Mouse (Mus musculus) heart, postnatal 0 days (tissue): ENCODE results near the gene Cln6.

ENCODE experiments used
- CTCF ChIP-seq: IDR thresholded peaks from 2 replicates; pipeline ENCODE4 v1.5.1; 2016; ENCODE audit warnings: antibody characterized with exemption, control low read depth, low read depth
- EP300 ChIP-seq: IDR thresholded peaks from 2 replicates; pipeline ENCODE4 v1.6.1; 2016; ENCODE audit warnings: antibody characterized with exemption, low read depth

DNA sequence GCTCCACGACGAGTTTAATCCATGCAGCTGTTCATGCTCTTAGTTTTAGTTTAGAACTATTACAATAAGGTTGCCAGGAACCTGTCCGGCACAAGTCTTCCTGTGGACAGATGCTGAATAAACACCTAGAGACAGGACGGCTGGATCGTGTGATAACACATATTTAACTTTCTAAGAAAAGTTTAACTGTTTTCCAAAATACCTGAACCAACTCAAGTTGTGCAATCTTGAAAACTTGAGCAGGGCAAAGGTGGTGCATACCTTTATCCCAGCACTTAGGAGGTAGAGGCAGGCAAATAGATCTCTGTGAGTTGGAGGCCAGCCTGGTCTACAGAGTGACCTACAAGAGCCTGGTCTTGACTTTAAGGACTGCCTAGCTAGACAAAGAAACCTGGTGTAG is 3.7 kb upstream of the Cln6 start:
- TF ChIP-seq CTCF (no peak), EP300 (no peak)
